Mouse (Mus musculus) left cerebral cortex, postnatal 4 days (tissue): ENCODE data around the gene Pdcl. TPM values are rescaled to one million over a fixed set of nuclear protein-coding genes. Genes with fewer than 3 reads are reported as not detected.

Experiments used
- DNase-seq: peaks from one replicate; pipeline ENCODE4 v3.0.0-alpha.2; 2022
- intact Hi-C: fragments of 180-260 bp; cut with DNase I; formaldehyde crosslinking; loops from one replicate; pipeline ENCODE4 v1.15.1; 2025
- total RNA-seq, 2 experiments: library from RNA; stranded (reverse); gene quantifications; 2 replicates each; pipeline ENCODE4 v1.2.3; 2021

The Pdcl gene
- 10 to 100 TPM; 37.1 to 40.2 TPM for total RNA-seq

DNA sequence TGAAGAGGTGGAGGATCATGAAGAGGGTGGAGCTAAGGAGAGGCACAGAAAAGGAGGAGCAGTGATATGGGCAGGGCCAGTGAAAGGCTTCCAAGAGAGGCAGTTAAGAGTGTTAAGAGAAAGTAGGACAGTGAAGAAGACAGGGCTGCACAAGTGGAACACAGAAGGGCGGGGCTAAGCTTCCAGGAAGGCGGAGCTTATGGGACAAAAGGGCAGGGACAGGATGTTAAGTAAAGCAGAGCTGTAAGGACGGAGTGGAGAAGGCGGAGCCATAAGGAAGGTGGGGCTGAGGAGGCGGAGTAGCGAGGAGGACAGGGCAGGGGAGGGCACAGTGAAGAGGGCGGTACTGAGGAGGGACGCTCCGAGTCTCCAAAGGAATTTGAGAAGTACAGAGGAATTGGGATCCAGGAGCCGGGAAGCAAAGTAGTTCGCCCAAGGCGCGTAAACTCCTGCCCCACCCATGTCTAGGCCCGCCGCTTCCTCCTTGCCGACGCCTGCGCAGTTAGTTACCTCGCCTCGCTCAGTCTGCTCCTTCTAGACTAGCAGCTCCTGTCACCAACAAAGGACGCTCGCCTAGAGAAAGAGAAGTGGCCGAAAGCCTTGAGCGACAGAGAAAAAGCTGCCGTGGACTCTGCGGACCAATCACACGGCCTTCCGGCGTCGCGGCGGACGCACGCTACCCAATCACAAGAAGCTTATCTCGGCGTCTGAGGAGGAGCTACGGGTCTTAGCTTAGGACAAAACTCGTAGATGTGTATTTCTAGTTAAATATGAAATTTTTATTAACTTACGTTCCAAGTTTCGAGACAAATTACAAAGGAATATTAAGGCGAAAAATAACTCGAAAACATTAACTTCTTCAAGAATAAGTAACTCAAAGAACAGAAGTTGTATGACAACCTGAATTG, at the start of gene Pdcl:
Gene Pdcl (minus strand): TSS at position 700 of the 908 bp plus-strand sequence.
- peak; percentile 83 for DNase-seq
- intact Hi-C loops = no loop called here

DNA sequence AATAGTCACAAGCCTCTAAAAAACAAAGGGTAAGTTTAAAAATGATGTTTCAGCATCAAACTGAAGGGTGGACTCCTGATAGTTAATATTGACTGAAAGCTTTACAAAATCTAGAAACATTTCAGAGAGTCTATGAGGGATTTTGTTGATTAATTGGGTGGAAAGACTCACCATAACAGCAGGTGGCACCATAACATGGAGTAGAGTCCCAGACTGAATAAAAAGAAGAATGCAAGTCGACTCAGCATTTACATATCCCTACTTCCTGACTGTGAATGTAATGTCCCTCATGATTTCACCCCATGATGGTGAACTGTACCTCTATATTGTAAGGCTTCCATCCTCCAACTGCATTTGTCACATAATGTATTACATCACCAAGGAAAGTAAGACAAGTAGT, 36.4 kb upstream of the Pdcl start:
- intact Hi-C loops = no loop called here
- DNase-seq = no peak

DNA sequence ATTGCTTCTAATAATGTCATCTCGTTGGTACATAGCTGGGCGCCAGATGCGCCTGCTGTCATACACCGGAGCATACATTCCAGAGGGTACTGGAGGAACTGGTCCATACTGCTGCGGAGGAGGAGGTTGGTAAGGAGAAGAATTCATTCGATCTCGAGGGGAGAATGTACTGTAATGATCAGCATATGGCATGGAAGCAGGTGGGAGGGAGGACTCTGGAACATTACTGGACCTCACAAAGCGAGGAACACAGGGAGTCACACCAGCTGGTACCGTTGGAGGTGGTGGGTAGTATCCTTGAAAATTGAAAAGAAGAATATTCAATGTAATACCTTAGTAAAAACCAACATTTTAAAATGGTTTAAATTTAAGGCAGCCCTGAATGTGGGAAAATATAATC, 23.8 kb upstream of the Pdcl start:
- intact Hi-C loops = loop anchor here (5.0 kb wide), 1 partner anchor 99 kb away; no protein-coding TSS in a partner anchor
- DNase-seq = no peak

DNA sequence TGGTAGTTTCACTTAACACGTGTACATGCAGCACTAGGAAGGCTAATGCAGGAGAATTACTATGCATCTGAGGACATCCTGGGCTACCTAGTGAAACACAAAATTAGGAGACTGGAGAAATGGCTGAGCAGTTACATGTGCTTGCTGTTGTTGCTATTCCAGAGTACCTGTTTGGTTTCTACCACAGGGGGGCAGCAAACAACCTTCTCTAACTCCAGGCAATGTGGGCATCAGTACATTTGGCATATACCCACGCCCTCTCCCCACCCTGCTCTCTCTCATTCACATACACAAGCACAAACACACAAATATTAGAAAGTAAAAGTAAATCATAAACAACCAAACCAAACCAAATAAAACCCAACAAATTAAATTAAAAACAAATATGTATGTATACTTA, 21.1 kb upstream of the Pdcl start:
- DNase-seq = peak; percentile 60
- intact Hi-C loops = loop anchor here (5.0 kb wide), 1 partner anchor 102 kb away; no protein-coding TSS in a partner anchor

DNA sequence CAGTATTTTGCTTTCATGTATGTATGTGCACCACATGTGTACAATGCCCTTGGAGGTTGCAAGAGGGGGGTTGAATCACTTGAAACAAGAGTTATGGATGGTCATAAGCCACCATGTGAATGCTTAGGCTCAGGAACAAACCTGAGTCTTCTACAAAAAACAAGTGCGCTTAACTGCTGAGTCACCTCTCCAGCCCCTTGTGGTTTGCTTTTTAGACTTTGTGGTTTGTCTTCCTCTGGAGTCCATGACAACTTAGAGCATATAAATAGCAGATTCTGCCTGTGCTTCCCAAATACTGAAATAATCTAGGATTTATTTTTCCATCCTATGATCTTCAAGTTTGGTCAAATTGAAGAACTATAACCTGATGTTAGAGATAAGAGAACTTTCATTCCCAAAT, 16.9 kb upstream of the Pdcl start:
- intact Hi-C loops = no loop called here
- DNase-seq = no peak

DNA sequence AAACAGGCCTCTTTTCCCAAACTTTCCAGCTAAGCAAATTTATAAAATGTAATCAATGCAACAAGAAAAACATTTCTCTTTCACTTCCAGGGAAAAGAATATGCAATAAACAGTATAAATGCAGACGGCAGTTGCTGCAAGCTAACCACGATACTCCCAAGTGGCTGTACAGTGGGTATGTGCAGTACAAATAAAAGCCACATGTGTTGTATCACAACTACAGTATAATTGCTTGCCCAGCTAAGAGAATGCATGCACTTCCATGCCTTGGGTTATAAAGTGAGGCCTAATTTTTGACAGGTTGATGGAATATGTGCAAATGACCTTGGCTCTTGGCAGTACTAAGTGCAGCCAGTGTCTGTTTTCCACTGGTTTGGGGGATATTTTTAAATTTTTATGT, 11.5 kb upstream of the Pdcl start:
- intact Hi-C loops = loop anchor here (5.0 kb wide), 1 partner anchor 42 kb away; no protein-coding TSS in a partner anchor
- DNase-seq = no peak

DNA sequence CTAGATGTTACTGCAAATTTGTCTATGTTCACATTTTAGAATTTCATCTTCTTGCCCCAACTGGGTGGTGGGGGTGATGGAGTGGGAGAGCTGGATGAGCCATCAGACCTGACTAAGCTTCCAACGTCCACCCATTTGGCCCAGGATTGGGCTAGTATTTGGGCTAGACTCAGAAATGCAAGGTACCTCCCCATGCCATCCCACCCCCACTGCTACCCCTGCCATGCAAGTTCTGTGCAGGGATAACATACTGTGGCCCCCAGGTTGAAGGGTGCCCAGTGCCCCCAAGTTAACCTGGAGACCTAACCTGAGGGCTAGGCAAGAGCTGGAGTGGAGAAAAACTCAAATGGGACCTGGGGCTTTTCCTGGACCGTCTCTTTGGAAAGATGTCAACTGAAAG, 776 bp upstream of the Pdcl start:
- peak; percentile 6 for DNase-seq
- intact Hi-C loops = no loop called here

DNA sequence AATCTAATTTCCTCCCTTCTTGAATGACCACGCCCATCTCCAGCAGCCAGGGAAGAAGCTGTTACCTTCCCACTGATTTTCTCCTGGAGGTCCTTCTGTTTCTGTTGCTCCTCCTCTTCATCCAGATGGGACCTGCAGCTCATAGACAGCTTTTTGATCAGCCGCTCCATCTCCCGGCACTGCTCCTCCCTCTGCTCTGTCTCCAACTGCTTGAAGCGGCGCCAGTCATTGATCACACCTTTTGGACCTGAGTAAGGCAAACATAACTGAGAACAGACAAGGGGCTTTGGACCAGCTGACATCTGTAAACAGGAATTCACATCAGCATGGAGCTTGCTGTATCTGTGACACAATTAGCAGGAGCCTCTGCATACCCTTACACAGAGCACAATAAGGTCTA, 3.6 kb downstream of the Pdcl start:
- intact Hi-C loops = no loop called here
- no peak for DNase-seq

DNA sequence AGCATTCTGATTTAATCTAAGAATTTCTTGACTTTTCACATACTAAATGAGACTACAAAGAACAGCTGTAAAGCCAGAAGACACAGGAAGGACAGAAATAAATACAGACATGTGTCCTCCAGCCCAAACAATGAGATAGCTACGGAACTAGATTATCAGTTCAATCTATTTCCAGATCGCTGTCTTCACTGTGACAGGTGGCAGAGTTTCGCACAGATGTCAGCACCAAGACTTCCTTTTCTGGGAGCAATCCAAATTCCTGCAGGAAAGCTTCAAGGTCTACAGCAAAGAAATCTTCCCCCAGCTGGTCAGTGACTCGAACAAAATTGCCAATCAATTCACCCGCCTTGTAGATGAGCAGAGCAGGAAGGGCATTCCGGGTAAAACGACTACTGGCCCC, 7.5 kb downstream of the Pdcl start:
- no peak for DNase-seq
- intact Hi-C loops = no loop called here

DNA sequence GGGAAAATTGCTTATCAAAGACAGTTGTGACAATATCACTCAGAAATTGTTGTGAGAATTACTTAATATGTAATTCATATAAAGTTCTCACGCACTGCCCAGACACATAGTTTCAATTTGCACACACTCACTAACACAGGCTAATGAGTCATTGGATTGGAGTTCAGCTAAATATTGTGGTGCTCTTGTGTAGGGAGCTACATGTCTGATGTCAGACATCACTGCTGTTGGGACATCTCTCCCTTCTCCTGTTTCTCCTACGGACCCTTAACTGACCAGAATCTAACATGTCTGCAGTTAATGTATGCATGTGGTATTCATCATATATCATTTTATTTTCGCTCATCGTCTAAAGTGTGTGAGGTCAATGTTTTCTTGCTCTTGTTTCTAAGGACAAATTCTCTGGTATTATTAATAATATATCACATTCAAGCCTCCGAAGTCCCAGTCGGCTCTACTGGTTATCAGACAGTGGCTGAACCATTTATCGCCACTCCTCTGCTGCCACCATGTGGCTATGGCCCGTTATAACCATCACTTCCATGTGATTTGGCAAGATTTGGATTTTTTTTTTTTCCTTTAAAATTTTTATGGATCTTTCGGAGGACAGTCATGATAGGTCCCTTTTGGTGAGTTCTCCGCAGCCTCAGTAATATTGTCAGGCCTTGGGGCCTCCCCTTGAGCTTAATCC, 20.5 kb downstream of the Pdcl start:
- intact Hi-C loops = loop anchor here (10.0 kb wide), 2 partner anchors 1114 to 1334 kb away; no protein-coding TSS in a partner anchor
- DNase-seq = peak; percentile 63

DNA sequence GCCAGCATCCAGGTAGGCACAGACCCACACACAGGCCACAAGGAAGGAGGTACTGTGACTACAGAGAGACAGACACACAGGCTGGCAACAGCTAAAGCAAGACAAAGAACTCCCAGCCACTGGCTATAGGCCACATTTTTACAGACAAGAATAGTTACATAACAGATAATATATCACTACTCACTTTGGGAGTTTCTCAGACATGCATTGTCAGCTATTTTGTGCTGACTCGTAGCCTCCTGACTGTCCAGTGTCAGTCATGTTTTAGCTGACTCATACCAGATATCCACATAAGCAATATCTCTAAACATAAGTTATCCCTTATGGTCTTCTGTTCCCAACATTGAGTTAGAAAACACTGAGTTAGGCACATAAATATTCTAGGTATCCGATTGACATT, 25.8 kb downstream of the Pdcl start:
- no peak for DNase-seq
- intact Hi-C loops = loop anchor here (10.0 kb wide), 2 partner anchors 1109 to 1329 kb away; no protein-coding TSS in a partner anchor

DNA sequence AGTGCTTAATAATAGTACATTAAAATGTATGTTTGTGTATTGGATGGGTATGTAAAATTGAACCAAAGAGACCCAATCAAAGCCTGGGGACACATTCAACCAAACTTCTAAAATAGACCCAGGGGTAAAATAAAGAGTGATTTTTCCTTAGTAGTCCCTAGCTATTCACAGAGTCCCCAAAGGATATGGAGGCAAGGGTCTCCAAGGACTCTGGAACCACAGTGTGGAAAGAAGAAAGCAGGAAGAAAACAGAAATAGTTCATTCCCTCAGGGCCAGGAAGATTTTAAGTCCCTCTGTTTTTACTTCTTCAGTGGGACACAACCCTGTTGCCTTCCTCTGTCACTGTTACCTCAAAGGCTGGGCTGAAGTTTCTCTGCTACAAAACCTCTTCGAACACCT, 32.9 kb downstream of the Pdcl start, which contains the start of gene Olfr368:
Gene Olfr368 (plus strand): TSS at position 301 of the 400 bp plus-strand sequence.
- no peak for DNase-seq
- intact Hi-C loops = no loop called here

Other genes with a start within 250 kb of the Pdcl start
- gene Olfr362, start 241.4 kb downstream of the Pdcl start, total RNA-seq = not detected
- gene Olfr364-ps1, start 220.0 kb downstream of the Pdcl start, total RNA-seq = not detected
- under 1 TPM in 1 of 2 experiments, not detected in 1; 0.08 TPM for gene Olfr365, start 171.1 kb downstream of the Pdcl start, total RNA-seq
- gene Olfr366, start 147.8 kb downstream of the Pdcl start, total RNA-seq = not detected
- not detected for gene Olfr368, start 32.8 kb downstream of the Pdcl start, total RNA-seq
- 10 to 100 TPM; 87.9 to 93.5 TPM for gene Rc3h2, start 63.6 kb upstream of the Pdcl start, total RNA-seq
- gene Zbtb26, start 83.8 kb upstream of the Pdcl start, total RNA-seq = 10 to 100 TPM in 1 of 2 experiments, 1 to 10 TPM in 1; 8.8 to 12.8 TPM
- 10 to 100 TPM; 30.5 to 31.7 TPM for gene Zbtb6, start 83.8 kb upstream of the Pdcl start, total RNA-seq
- gene Rabgap1, start 83.9 kb upstream of the Pdcl start, total RNA-seq = 100 to 1,000 TPM; 111 to 115 TPM
- gene Gpr21, start 157.0 kb upstream of the Pdcl start, total RNA-seq = 10 to 100 TPM; 32.3 to 40.2 TPM